Mouse (Mus musculus) olfactory bulb, adult 2 months (tissue): Measurements from ENCODE around the gene Htra1.

Experiments used
- CTCF ChIP-seq: fragments of 200-500 bp; IDR thresholded peaks from 2 replicates; pipeline ENCODE4 v1.5.1; 2012; ENCODE audit warnings: low read depth, mild to moderate bottlenecking, low read length, moderate library complexity; ENCODE audit not compliant: insufficient read depth
- POLR2A ChIP-seq: fragments of 200-500 bp; IDR thresholded peaks from 2 replicates; pipeline ENCODE4 v1.6.1; 2012; ENCODE audit warnings: mild to moderate bottlenecking, low read depth, low read length, moderate library complexity; ENCODE audit not compliant: insufficient read depth

- TF ChIP-seq CTCF (no peak), POLR2A (no peak)
These were observed 55.4 kb downstream of the Htra1 start for GRCm38 (mm10) chr7:130991174-130991789.
